Mouse (Mus musculus): ENCODE data around the gene Pdcd11.
A peak's percentile ranks its signal among the peaks of the same experiment; 100 is the strongest.
"Not testable (repeated sequence)": the region's sequence is repeated elsewhere in the genome, so short reads cannot be mapped to it uniquely, and the experiment has no call there.

The Pdcd11 gene

DNA sequence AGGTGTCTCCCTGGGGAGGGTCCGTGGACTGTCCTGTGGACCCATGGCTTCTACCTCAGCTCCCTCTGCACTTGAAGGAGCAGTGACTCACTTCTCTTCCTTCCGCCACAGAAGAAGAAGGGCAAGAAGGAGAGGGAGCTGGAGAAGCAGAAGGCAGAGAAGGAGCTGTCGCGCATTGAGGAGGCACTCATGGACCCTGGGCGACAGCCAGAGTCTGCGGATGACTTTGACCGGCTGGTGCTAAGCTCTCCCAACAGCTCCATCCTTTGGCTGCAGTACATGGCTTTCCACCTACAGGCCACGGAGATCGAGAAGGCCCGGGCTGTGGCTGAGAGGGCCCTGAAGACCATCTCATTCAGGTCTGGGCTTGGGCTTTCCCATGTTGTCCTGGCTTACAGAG is 37.6 kb downstream of the Pdcd11 start:
- no peak for DNase-seq (ENCODE audit: low read depth)

DNA sequence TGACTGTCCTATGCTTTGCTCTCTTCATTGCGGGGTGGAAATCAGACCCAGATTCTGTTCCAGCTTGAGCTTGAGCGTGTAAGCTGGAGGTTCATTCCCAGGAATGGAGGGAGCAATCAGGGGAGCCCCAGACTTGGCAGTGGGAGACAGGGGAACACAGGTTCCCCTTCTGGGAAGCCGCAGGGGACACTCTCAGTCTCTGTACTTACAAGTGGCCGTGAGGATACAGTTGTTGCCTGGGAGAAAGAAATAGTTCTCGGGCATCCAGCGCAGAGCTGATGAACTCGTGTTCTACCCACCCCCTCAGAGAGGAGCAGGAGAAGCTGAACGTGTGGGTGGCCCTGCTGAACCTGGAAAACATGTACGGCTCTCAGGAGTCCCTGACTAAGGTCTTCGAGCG is 38.3 kb downstream of the Pdcd11 start:
- DNase-seq (ENCODE audit: low read depth) = no peak

DNA sequence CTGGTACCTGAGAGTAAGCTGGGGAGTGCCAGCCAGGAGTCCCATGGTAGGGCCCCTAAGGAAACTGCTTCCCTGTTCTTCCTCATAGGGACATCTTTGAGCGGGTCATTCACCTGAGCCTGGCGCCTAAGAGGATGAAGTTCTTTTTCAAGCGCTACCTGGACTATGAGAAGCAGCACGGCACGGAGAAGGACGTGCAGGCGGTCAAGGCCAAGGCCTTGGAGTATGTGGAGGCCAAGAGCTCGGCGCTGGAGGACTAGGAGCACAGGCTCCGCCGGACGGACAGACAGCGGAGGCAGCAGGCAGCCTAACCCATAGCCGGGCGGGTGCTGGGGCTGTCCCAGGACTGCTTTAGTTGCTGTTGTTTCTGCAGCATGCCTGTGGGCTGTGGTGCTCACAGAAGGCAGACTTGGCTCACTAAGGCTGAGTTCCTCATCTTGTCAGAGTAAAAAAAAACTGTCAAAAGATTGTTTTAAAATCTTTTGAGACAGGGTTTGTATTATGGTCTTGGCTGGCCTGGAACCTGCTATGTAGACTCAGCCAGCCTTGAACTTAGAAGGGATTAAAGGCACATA is 40.1 kb downstream of the Pdcd11 start:
- no peak for DNase-seq (ENCODE audit: low read depth)

DNA sequence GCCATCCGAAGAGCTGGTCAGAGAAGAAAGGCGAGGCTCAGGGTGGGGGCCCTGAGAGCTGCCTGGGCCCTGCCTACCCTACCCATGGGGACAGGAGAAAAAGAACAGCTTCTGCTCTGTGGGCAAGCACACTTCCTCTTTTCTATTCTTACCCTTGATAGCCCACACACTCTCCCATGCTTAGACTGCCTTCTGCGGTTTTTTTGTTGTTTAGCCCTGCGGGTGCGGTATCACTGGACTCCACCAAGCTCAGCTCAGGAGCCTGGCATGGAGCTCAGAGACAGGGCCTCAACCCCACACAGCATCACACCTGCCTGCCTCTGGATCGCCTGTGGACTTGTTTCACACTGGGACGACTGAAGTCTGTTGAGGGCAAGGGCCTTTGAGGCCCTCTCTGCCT is 42.6 kb downstream of the Pdcd11 start:
- peak; percentile 20 for DNase-seq (ENCODE audit: low read depth)

DNA sequence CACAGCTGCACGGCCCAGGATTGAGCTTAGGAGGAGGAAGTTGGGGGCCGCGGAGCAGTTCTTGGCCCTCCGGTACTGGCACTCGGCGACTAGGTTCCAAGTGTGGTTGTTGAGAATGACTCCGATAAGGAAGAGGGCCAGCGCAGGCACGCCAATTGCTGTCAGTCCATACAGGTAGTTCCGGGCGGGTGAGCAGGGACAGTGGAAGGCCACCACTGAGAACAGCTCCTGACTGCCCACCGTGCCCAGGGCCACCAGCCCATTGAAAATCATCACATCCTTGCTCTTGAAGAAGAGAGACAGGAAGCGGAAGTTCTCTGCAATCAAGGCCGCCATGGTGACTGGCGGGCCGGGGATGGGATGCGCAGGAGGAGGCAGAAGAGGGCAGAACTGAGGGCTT is 45.0 kb downstream of the Pdcd11 start:
- DNase-seq (ENCODE audit: low read depth) = no peak

DNA sequence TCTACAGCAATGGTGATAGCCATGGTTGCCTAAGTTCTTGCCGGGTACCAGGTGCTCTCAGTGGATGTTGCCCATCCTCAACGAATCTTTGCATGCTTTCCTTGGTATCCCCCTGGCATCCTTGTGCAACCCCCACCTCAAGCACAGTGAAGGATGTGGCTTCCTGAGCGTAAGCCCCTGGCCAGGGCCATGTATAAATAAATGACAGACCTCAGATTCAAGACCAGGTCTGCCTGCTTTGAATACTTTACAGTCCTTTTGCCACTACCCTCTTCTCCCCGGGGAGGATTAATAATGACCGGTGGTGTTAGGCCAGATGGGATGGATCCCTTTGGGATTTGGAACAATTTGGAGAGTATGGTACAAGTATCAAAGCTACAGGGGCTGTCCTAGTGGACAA is 45.6 kb downstream of the Pdcd11 start:
- no peak for DNase-seq (ENCODE audit: low read depth)

DNA sequence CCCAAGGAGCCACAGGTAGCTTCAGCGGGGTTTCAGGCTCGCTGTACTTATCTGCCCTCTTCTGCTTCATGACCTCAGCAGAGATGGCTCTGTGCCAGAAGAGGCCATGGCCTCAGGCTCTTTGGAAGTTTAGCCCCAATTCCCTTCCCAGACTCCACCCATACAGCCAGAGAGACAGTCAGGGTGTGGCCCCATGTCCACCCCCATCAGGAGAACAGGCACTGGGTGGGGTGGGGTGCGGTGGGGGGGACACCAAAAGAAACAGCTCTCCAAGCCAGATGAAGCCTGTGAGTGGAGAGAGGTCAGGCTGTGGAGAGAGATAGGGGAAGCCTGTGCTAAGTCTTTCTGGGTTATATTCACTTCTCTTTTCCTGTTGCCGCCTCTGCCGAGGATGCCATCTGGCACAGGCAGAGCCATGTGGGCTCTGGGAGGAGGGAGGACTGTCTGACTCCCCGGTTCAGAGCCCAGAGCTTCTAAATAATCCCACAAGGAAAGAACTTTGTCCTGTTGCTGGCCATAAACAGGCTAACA is 46.5 kb downstream of the Pdcd11 start:
- peak; percentile 54 for DNase-seq (ENCODE audit: low read depth)

DNA sequence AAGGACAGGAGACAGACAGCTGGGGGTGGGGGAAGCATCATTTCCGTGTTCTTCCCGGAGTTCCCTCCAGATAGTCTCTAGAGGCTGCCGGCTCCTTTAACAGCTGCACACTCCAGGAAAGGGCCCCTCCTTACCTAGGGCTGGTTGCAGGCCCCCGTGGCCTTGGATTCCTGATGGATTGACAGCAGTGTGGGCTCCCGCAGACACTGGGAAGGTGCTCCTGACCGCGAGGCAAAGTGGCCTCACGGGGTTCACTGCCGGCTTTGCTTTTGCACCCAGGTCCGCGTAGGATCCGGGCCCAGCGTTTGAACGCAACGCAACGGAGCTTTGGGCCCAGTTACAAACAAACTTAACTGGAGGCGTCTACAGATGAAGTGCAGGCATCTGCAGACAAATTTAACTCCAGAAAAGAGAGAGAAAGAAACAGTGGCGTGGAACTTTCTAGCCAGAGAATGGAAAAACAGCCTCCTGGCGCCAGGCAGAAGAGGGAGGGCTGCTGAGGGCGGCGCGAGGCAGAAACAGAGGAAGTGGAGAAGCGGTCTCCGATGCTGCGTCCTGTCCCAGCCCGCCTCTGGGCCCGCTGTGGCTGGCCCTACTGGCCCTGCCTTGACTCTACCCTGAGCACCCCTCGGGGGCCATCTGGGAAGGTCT is 47.3 kb downstream of the Pdcd11 start, which contains the start of gene Calhm2:
Gene Calhm2 (minus strand): TSS at position 524 of the 651 bp plus-strand sequence.
- peak; percentile 64 for DNase-seq (ENCODE audit: low read depth)

DNA sequence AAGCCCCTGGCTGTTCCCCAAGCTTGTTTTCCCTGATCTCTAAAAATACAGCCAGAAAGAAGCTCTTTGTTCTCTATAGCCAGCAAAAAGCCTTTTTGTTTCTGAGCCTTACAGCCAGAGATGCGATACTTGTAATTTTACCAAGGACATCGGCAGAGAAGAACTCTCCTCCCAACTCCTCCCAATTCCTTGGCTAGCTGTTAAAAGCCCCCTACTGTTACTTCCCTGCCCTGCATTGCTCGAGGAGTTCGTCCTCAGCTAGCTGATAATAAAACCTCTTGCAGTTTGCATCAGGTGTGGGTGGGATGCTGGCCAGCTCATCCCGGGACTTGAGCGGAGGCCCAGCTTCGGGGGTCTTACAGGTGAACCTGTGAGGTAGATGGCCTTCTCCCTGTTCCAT is 49.0 kb downstream of the Pdcd11 start:
- DNase-seq (ENCODE audit: low read depth) = not testable (repeated sequence)

DNA sequence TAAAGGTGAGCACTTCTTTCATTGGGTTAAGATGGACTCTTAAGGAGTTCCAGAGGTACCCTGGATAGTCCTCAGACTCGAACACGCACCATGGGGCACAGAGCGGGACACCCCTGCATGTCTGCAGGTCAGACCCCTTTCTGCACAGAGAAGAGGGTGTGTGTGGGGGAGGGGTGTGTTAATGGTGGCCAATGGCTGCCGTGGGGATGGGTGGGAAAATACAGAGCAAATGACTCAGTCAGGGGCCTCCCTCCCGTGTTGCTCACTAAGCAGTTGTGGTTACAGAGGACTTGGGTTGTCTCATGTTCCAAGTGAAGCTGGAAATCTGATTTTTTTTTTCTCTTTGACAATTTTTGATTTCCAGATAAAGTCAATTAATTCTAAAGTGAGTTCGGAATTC is 51.9 kb downstream of the Pdcd11 start:
- no peak for DNase-seq (ENCODE audit: low read depth)

DNA sequence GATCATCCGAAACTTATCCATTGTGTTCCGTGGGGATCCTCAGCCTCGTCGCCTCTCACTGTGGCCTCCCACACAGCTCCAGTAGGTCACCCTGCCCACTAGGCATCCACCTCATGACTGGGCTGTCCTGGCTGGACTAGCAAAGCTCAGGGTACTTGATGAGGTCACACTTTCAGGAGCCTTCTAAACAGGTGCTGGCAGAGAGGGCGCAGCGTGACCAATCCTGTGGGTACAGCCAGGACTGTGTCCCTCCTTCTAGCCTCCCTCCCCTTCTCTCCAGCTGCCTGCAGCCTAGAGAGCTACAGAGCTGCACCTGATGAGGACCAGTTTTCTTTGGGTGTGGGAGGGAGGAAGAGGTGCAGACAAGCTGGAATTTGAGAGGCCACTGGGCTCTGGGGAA is 53.6 kb downstream of the Pdcd11 start, which contains the start of gene Calhm1:
Gene Calhm1 (minus strand): TSS at position 101 of the 400 bp plus-strand sequence.
- no peak for DNase-seq (ENCODE audit: low read depth)

DNA sequence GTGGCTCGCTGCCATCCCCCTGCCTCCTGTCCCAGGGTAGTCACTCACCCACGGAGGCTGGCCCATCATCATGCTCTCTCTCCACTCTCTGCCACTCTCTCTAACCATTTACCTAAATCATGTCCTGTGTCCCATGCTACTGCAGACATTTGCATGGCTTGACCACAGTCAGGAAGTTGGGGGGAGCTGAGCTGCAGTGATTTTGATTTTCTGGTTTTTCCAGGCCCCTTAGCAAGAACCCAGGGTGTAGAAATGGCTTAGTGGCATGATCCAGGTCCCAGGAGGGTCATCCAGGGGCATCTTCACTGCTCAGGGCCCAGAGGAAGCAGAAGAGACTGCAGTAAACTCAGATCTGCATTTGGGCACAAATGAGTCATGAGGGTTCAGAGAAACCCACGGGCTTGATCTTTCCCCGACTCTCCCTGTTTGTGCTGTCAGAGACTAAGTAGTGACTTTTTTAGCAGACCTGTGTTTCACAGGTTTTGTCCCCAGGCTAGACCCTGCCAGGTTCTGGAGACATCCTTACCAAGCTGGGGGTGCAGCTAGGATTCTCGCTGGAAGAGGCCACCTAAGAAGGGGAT is 57.8 kb downstream of the Pdcd11 start:
- DNase-seq (ENCODE audit: low read depth) = no peak

DNA sequence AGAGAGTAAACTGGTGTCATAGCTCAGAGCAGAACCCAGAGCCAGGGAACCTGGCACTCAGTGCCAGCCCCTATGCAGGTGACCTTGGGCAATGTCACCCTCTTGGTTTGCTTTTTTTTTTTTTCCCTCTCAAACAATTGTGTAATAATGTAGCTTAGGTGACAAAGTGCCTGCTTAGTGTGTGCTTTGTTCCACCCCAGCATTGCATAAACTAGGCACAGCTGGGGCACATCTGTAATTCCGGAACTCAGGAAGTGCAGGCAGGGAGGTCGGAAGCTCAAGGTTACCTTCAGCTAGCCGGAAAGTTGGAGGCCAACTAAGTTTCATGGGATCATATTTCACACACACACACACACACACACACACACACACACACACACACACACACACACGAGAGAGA is 59.3 kb downstream of the Pdcd11 start:
- no peak for DNase-seq (ENCODE audit: low read depth)

DNA sequence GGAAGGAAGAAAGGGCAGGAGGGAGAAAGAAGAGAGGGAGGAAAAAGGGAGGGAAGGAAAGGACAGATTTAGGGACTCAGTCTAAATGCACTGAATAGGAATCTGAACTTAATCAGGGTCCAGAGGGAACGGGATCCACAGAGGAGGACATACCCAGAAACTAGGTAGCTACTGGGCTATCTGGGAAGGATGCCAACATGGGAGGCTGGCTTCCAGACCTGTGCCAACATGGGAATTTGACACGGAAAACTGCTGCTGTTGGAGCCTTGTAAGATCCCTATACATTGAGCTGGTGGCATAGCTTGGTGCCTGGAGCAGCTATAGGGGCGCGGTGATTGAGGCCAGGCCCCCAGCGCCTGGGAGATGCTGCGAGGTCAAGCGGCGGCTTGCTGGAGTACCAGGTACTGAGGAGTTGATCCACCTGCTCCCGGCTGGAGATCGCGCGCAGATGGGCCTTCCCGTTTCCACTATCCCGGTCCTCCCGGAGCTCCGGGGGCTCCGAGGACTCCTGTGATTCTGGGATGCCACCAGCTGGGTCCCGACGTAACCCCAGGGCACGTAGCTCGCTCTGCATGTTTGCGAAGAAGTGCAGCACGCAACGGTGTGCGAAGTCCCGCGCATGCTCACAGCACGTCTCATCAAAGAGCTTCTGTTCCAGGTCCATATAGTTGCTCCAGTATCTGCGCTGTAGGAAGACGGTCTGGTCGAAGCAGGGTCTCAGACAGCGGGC is 60.9 kb downstream of the Pdcd11 start:
- no peak for DNase-seq (ENCODE audit: low read depth)

DNA sequence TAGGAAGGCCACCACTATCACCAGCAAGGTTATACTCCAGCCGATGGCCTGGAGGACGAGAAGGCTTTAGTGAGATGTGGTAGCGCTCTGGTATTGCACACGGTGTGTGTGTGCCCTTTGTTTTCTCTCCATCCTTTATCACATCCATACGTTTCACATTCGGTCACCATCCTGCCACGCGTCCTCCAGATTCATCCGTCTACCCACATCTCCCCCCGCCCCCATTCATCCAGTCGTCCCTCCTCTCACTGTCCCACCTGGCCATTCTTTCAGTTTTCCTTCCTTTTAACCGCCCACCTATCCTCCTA is 61.4 kb downstream of the Pdcd11 start:
- DNase-seq (ENCODE audit: low read depth) = no peak

DNA sequence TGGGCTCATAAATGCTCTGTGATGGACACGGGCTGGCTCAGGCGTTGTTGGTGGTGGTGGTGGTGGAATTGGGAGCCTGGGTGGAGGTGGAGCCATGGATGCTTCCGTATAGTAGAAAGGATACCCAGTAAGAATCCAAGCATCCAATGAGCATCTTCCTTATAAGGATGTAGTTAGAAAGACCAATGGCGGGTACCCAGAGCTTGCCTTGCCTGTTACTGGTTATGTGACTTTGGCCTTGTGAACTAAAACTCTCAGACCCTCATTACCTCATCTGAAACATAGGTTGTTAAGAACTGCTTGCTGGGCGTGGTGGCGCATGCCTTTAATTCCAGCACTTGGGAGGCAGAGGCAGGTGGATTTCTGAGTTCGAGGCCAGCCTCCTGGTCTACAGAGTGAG is 63.2 kb downstream of the Pdcd11 start:
- DNase-seq (ENCODE audit: low read depth) = no peak

DNA sequence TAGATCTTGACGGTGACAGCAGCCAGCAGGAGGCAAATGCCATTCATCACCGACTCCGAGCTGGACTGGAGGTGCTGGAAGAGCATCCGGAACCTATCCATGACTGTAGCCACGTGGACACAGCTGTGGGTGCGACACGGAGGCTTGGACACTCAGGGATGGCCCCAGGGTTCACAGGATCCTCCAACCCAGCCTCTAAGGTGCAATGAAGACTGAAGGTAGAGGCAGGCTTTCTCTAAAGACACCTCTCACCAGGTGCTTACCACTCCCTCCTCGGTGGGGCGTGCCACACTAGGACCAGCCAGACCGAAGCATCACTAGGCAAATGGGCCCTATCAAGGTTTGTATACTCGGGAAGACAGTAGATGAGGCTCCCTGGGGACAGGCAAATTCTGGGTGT is 67.1 kb downstream of the Pdcd11 start, which contains the start of gene Calhm3:
Gene Calhm3 (minus strand): TSS at position 101 of the 400 bp plus-strand sequence.
- no peak for DNase-seq (ENCODE audit: low read depth)

DNA sequence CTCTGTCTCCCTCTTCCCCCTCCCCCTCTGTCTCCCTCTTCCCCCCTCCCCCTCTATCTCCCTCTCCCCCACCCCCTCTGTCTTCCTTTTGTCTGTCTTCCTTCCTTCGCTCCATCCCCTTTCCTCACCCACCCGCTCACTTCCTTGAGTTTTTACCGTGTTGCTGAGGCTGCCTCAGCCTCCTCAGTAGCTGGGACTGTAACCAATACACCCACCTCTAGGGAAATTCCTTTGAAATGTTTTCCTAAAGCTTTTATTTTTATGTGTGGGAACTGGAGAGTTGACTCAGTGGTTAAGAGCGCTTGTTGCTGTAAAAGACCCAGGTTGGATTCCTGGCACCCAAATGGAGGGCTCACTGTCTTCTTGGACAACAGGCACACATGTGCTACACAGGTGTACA is 71.1 kb downstream of the Pdcd11 start:
- no peak for DNase-seq (ENCODE audit: low read depth)

DNA sequence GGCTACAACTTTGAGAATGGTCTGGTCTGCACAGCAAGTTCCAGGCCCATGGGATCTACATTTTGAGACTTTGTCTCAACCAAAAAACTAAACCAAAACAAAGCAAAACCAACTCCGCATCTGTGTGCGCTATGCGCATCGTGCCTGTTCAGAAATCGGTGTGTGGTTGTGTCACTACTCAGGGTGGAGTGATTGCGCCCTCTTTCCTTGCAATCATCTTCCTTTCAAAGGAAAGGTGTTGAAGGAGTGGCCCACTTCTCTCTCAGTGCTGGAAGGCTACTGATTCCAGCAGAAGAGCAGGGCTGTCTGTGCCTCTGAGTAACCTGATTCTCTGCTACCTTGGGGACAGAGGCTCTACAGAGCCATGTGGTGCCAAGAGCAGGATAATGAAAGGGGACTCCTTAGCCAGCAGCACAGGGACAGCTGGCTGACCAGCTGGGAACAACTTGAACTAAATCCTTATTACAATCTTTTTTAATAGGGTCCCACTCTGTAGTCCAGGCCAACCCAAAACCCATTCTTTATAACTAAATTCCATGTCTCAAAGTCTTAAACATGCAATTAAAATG is 72.7 kb downstream of the Pdcd11 start:
- no peak for DNase-seq (ENCODE audit: low read depth)

DNA sequence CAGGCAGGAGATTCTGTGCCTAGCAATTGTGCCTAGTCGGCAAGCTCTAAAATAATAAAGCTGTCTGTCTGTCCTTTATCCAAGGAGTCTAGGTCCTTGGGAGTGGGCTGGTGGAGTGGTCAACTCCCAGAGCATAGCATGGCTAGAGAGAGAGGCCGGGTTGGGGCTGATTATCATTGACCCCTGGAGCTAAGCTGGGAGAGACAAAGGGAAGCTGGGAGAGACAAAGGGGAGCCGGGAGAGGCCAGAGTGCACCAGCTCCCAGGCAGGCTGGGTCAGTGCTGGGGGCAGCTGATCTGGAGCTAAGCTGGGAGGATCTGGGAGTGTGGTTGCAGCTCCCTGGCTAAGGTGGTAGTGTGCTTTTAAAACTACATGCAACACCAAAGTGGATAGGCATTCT is 76.2 kb downstream of the Pdcd11 start:
- no peak for DNase-seq (ENCODE audit: low read depth)

DNA sequence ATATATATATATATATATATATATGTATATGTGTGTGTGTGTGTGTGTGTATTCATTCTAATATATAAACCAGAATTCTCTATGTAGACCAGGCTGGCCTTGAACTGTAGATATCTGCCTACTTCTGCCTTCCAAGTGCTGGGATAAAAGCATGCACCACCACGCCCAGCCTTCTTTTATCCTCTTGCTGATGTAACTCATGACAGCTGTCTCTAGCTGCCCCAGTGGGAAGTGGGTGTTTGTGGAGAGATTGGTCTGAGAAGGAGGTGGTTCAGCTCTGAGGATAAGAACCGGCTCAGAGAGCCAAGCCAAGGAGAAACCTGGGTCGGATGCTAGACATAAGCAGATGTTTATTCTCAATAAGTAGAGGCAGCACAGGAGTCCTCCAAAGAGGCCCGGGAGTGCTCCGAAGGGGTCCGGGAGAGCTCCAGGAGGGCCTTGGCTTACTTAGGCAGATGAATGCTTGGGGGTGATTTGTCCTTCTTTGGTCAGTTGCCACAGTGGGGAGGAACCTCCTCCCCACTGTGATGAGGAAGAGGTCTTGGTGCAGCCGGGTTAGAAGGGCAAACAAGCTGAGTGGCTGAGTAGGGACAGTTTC is 77.1 kb downstream of the Pdcd11 start:
- peak; percentile 12 for DNase-seq (ENCODE audit: low read depth)

DNA sequence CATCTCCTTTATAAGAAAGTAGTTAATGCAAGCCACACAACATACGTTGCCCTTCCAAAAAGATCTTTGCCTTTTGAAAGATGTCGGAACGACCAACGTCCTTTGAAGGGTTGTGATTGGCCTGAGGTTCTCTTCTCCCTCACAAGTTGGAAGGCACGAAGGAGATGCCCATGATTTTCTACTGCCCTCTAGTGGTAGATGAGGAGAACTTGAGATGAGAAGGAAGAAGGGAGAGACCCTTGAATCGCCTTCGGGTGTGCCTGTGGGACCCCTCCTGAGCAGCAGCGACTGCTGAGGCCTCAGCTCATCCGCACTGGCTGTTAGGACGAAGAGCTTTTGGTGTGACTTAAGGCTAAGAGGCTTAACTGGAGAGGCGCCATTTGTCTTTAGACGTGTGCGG is 77.7 kb downstream of the Pdcd11 start:
- DNase-seq (ENCODE audit: low read depth) = peak; percentile 73
